Comparison of ENCODE assay signal across 7 mouse cellular contexts in genomic region chr11:53290871-53291270, GRCm38 (mm10).
"Had no signal": no experiment of that assay in that cellular context is flagged by ENCODE, and none has a peak within 500 bp of the region (broad histone marks: within the 10 kb centered on the region; RNA-seq: fewer than 3 reads in every experiment).

No protein-coding gene starts in this region.

- DNase-seq: lung, adult 18-20 months; lung, embryonic 14.5 days; lung, postnatal 10 days; right cerebral cortex, postnatal 14 days; thymus, adult 2 months; thymus, postnatal 25 days; thymus, postnatal 4 days had no signal
